Mouse (Mus musculus) liver, embryonic 14.5 days (tissue): Measurements from ENCODE around the gene Twist1.

Experiments
- CTCF ChIP-seq: IDR thresholded peaks from 2 replicates; pipeline ENCODE4 v1.5.1; 2016; ENCODE audit warnings: antibody characterized with exemption, low read depth, control low read depth
- EP300 ChIP-seq: IDR thresholded peaks from 2 replicates; pipeline ENCODE4 v1.6.1; 2016; ENCODE audit warnings: antibody characterized with exemption, low read depth

DNA sequence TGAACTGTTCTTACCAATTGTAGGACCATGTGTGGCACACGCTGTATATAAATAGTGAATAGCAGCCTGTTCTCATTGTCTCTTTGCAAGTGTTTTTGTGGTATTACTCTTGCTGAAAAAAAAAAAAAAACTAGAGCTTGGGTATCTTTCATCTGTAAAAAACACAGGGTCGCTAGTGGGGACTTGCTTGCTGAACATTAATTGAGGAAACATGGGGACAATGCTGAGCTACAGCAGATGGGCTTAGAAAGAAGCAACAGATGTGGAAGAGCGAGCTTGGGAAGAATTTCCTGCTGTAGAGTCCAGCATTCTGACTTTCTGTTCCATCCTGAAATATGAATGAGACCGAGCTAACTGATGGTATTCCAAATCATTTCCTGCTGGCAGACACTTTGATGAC lies 22.7 kb downstream of the Twist1 start:
- no peak for TF ChIP-seq CTCF
- no peak for TF ChIP-seq EP300
